Mouse (Mus musculus) embryonic facial prominence, embryonic 12.5 days (tissue): ENCODE measurements around the gene Tspo. TPM values are rescaled to one million over a fixed set of nuclear protein-coding genes. Genes with fewer than 3 reads are reported as not detected.

Experiments used
- ATAC-seq: fragments of 200-750 bp; cut with Nextera tagmentation; 2 replicates; pipeline ENCODE4 v1.8.0; 2017; ENCODE audit not compliant: insufficient number of reproducible peaks, insufficient read depth, low FRiP score, low TSS enrichment
- H3K27ac ChIP-seq: fragments of 300-500 bp; sonication (generic); 2 replicates; pipeline ENCODE4 v1.5.1; 2016; ENCODE audit warnings: mild to moderate bottlenecking
- H3K27me3 ChIP-seq: fragments of 300-500 bp; sonication (generic); 2 replicates; pipeline ENCODE4 v1.6.1; 2016; ENCODE audit warnings: mild to moderate bottlenecking, moderate library complexity
- H3K36me3 ChIP-seq: fragments of 300-500 bp; sonication (generic); 2 replicates; pipeline ENCODE4 v1.6.1; 2016; ENCODE audit warnings: mild to moderate bottlenecking
- H3K4me1 ChIP-seq: fragments of 300-500 bp; sonication (generic); 2 replicates; pipeline ENCODE4 v1.6.1; 2016
- H3K4me2 ChIP-seq: fragments of 300-500 bp; sonication (generic); replicated peaks from 2 replicates; pipeline ENCODE4 v1.6.1; 2016; ENCODE audit warnings: mild to moderate bottlenecking, moderate library complexity
- H3K4me3 ChIP-seq: fragments of 300-500 bp; sonication (generic); 2 replicates; pipeline ENCODE4 v1.5.1; 2016; ENCODE audit warnings: mild to moderate bottlenecking
- H3K9ac ChIP-seq: fragments of 300-500 bp; sonication (generic); 2 replicates; pipeline ENCODE4 v1.6.1; 2016; ENCODE audit warnings: mild to moderate bottlenecking, moderate library complexity
- H3K9me3 ChIP-seq: fragments of 300-500 bp; sonication (generic); 2 replicates; pipeline ENCODE4 v1.6.1; 2016; ENCODE audit warnings: mild to moderate bottlenecking, moderate library complexity
- WGBS: fragments of 180-500 bp; shearing (Covaris S2); methylation state at CpG from one replicate; pipeline ENCODE4 v1.1.7; 2016; 5-methylcytosine and 5-hydroxymethylcytosine counted together
- polyA plus RNA-seq: library from polyadenylated mRNA; unstranded; fragments of >200 nt; fragmentation: Nextera tagmentation; extraction: Ambion mirVana; gene quantifications from 2 replicates; pipeline ENCODE4 v1.2.1, GENCODE M21; 2016

Tspo gene
- polyA plus RNA-seq, 1 experiment from 2014 or later = 25.1 TPM

GRCm38 (mm10) chr15:83570641-83571040 is 7.2 kb downstream of the Tspo start:
- H3K36me3 ChIP-seq = peaks cover 18% of the 10 kb centered on the region
- 70% methylated on average over 2 of the region's 2 CpGs for WGBS

GRCm38 (mm10) chr15:83571636-83572035 is 8.2 kb downstream of the Tspo start:
- H3K27me3 ChIP-seq = no peaks in the 10 kb centered on the region
- no peak overlapping the region for H3K4me2 ChIP-seq
- no peaks in the 10 kb centered on the region for H3K4me1 ChIP-seq
- WGBS = 83% methylated on average over 5 of the region's 5 CpGs
- no peak for ATAC-seq
- H3K9ac ChIP-seq = no peak overlapping the region
- no peak overlapping the region for H3K27ac ChIP-seq
- H3K36me3 ChIP-seq = peaks cover 28% of the 10 kb centered on the region
- no peak overlapping the region for H3K4me3 ChIP-seq
- no peaks in the 10 kb centered on the region for H3K9me3 ChIP-seq

More at GRCm38 (mm10) chr15:83570641-83571040, 7.2 kb downstream of the Tspo start:
- Histone ChIP-seq H3K4me2 (no peak overlapping the region), H3K27ac (no peak overlapping the region), H3K4me3 (no peak overlapping the region), H3K27me3 (no peaks in the 10 kb centered on the region), H3K9ac (no peak overlapping the region), H3K4me1 (no peaks in the 10 kb centered on the region), H3K9me3 (no peaks in the 10 kb centered on the region)
- no peak for ATAC-seq

GRCm38 (mm10) chr15:83572132-83572531 is 8.7 kb downstream of the Tspo start:
- no peaks in the 10 kb centered on the region for H3K9me3 ChIP-seq
- no peak overlapping the region for H3K4me3 ChIP-seq
- H3K4me1 ChIP-seq = no peaks in the 10 kb centered on the region
- no peaks in the 10 kb centered on the region for H3K27me3 ChIP-seq
- whole genome bisulfite sequencing = 88% methylated on average over 4 of the region's 4 CpGs
- peaks cover 33% of the 10 kb centered on the region for H3K36me3 ChIP-seq
- no peak overlapping the region for H3K9ac ChIP-seq
- no peak overlapping the region for H3K4me2 ChIP-seq
- no peak overlapping the region for H3K27ac ChIP-seq
- no peak for ATAC-seq

- Histone ChIP-seq H3K4me3 (no peak overlapping the region), H3K9ac (no peak overlapping the region), H3K4me2 (no peak overlapping the region), H3K27ac (no peak overlapping the region), H3K4me1 (no peaks in the 10 kb centered on the region), H3K9me3 (no peaks in the 10 kb centered on the region), H3K27me3 (no peaks in the 10 kb centered on the region), H3K36me3 (peaks cover 48% of the 10 kb centered on the region)
- 96% methylated on average over 12 of the region's 12 CpGs for WGBS
- no peak for ATAC-seq
These were observed 10.2 kb downstream of the Tspo start for GRCm38 (mm10) chr15:83573606-83574005.

GRCm38 (mm10) chr15:83574731-83575351 is 11.4 kb downstream of the Tspo start:
- H3K4me2 ChIP-seq = no peak overlapping the region
- H3K4me1 ChIP-seq = no peaks in the 10 kb centered on the region
- H3K36me3 ChIP-seq = peaks cover 59% of the 10 kb centered on the region
- ATAC-seq = no peak
- no peak overlapping the region for H3K27ac ChIP-seq
- no peak overlapping the region for H3K4me3 ChIP-seq
- H3K9me3 ChIP-seq = no peaks in the 10 kb centered on the region
- WGBS = 89% methylated on average over 6 of the region's 6 CpGs
- H3K9ac ChIP-seq = no peak overlapping the region
- no peaks in the 10 kb centered on the region for H3K27me3 ChIP-seq

- peaks cover 66% of the 10 kb centered on the region for H3K36me3 ChIP-seq
These were observed 12.2 kb downstream of the Tspo start for GRCm38 (mm10) chr15:83575543-83575942.

GRCm38 (mm10) chr15:83576651-83577050 is 13.3 kb downstream of the Tspo start:
- no peak for ATAC-seq
- H3K27ac ChIP-seq = no peak overlapping the region
- H3K9ac ChIP-seq = no peak overlapping the region
- no peak overlapping the region for H3K4me3 ChIP-seq
- no peaks in the 10 kb centered on the region for H3K4me1 ChIP-seq
- peaks cover 77% of the 10 kb centered on the region for H3K36me3 ChIP-seq
- H3K9me3 ChIP-seq = no peaks in the 10 kb centered on the region
- no peaks in the 10 kb centered on the region for H3K27me3 ChIP-seq
- no peak overlapping the region for H3K4me2 ChIP-seq
- 93% methylated on average over 9 of the region's 9 CpGs for WGBS

More at GRCm38 (mm10) chr15:83575543-83575942, 12.2 kb downstream of the Tspo start:
- H3K4me3 ChIP-seq = no peak overlapping the region
- no peaks in the 10 kb centered on the region for H3K27me3 ChIP-seq
- H3K4me2 ChIP-seq = no peak overlapping the region
- no peaks in the 10 kb centered on the region for H3K9me3 ChIP-seq
- no peak for ATAC-seq
- no peak overlapping the region for H3K9ac ChIP-seq
- 93% methylated on average over 8 of the region's 8 CpGs for WGBS
- H3K27ac ChIP-seq = no peak overlapping the region
- no peaks in the 10 kb centered on the region for H3K4me1 ChIP-seq

- no peak overlapping the region for H3K9ac ChIP-seq
- H3K9me3 ChIP-seq = peaks cover 3% of the 10 kb centered on the region
- H3K4me1 ChIP-seq = no peaks in the 10 kb centered on the region
- no peak overlapping the region for H3K27ac ChIP-seq
- 55% methylated on average over 4 of the region's 4 CpGs for WGBS
- no peaks in the 10 kb centered on the region for H3K27me3 ChIP-seq
- peaks cover 92% of the 10 kb centered on the region for H3K36me3 ChIP-seq
- H3K4me3 ChIP-seq = no peak overlapping the region
- H3K4me2 ChIP-seq = no peak overlapping the region
- ATAC-seq = no peak
These were observed 19.5 kb downstream of the Tspo start for GRCm38 (mm10) chr15:83582931-83583330.

GRCm38 (mm10) chr15:83583419-83584156 is 20.2 kb downstream of the Tspo start:
- ATAC-seq = no peak

GRCm38 (mm10) chr15:83584741-83585220 is 21.4 kb downstream of the Tspo start:
- 81% methylated on average over 6 of the region's 6 CpGs for WGBS
- Histone ChIP-seq H3K9ac (no peak overlapping the region), H3K27me3 (no peaks in the 10 kb centered on the region), H3K27ac (no peak overlapping the region), H3K4me1 (no peaks in the 10 kb centered on the region), H3K4me3 (no peak overlapping the region), H3K9me3 (peaks cover 3% of the 10 kb centered on the region), H3K36me3 (peaks cover 84% of the 10 kb centered on the region), H3K4me2 (no peak overlapping the region)
- ATAC-seq = no peak

More at GRCm38 (mm10) chr15:83583419-83584156, 20.2 kb downstream of the Tspo start:
- Histone ChIP-seq H3K27me3 (no peaks in the 10 kb centered on the region), H3K9ac (no peak overlapping the region), H3K4me3 (no peak overlapping the region), H3K27ac (no peak overlapping the region), H3K9me3 (peaks cover 3% of the 10 kb centered on the region), H3K36me3 (peaks cover 92% of the 10 kb centered on the region), H3K4me1 (no peaks in the 10 kb centered on the region), H3K4me2 (no peak overlapping the region)
- 74% methylated on average over 8 of the region's 8 CpGs for WGBS

- no peaks in the 10 kb centered on the region for H3K27me3 ChIP-seq
These were observed 27.4 kb downstream of the Tspo start for GRCm38 (mm10) chr15:83590841-83591240.

GRCm38 (mm10) chr15:83591758-83592157 is 28.4 kb downstream of the Tspo start:
- H3K36me3 ChIP-seq = peaks cover 25% of the 10 kb centered on the region
- H3K9ac ChIP-seq = no peak overlapping the region
- no peaks in the 10 kb centered on the region for H3K9me3 ChIP-seq
- H3K27me3 ChIP-seq = no peaks in the 10 kb centered on the region
- no peak overlapping the region for H3K4me2 ChIP-seq
- no peak for ATAC-seq
- H3K27ac ChIP-seq = no peak overlapping the region
- 83% methylated on average over 6 of the region's 6 CpGs for WGBS
- no peak overlapping the region for H3K4me3 ChIP-seq
- H3K4me1 ChIP-seq = peaks cover 15% of the 10 kb centered on the region

More at GRCm38 (mm10) chr15:83590841-83591240, 27.4 kb downstream of the Tspo start:
- H3K9me3 ChIP-seq = peaks cover 3% of the 10 kb centered on the region
- no peak overlapping the region for H3K4me2 ChIP-seq
- H3K9ac ChIP-seq = no peak overlapping the region
- H3K4me1 ChIP-seq = peaks cover 15% of the 10 kb centered on the region
- WGBS = 90% methylated on average over 4 of the region's 4 CpGs
- H3K36me3 ChIP-seq = peaks cover 34% of the 10 kb centered on the region
- no peak overlapping the region for H3K27ac ChIP-seq
- H3K4me3 ChIP-seq = no peak overlapping the region
- no peak for ATAC-seq
